In genomic region chr10:5967655-5968054, GRCm38 (mm10) we compare ENCODE assay signal across 15 mouse cellular contexts. TPM values are rescaled to one million over a fixed set of nuclear protein-coding genes. Genes with fewer than 3 reads are reported as not detected.
"Had no signal": no experiment of that assay in that cellular context is flagged by ENCODE, and none has a peak within 500 bp of the region (broad histone marks: within the 10 kb centered on the region; RNA-seq: fewer than 3 reads in every experiment).

No protein-coding gene starts in this region.

- ATAC-seq: liver, postnatal 0 days; midbrain, embryonic 15.5 days had no signal

- H3K27me3 ChIP-seq: limb, embryonic 12.5 days; liver, embryonic 13.5 days; megakaryocyte, embryonic 14.5 days; midbrain, embryonic 15.5 days; neural tube, embryonic 13.5 days had no signal

- DNase-seq: kidney, adult 9 months; kidney, postnatal 36 days; liver; liver, embryonic 13.5 days; liver, postnatal 0 days; lung, postnatal 10 days; retina, postnatal 1 day; right cerebral cortex, postnatal 14 days; thymus, postnatal 4 days had no signal

- H3K4me3 ChIP-seq: limb, embryonic 12.5 days; liver, embryonic 13.5 days; megakaryocyte, embryonic 14.5 days; midbrain, embryonic 15.5 days; neural tube, embryonic 13.5 days had no signal

- H3K36me3 ChIP-seq: limb, embryonic 12.5 days; liver, embryonic 13.5 days; midbrain, embryonic 15.5 days; neural tube, embryonic 13.5 days had no signal

RNA-seq across cellular contexts. Expression of gene Rgs17, which starts 45.5 kb away (rescaled TPM):
- total RNA-seq: monocyte, adult 5-6 weeks had no signal
- polyA plus RNA-seq: macrophage had no signal
